Mouse (Mus musculus): ENCODE measurements around the gene Col11a2. TPM values are rescaled to one million over a fixed set of nuclear protein-coding genes. Genes with fewer than 3 reads are reported as not detected.

Col11a2 gene
- polyA plus RNA-seq, 1 experiment from 2014 or later: 0.91 TPM

- ATAC-seq (ENCODE audit: low FRiP score) (no peak), DNase-seq (ENCODE audit: low spot score) (no peak)
- no peak overlapping the region for H3K4me2 ChIP-seq (replicated peaks; ENCODE audit: low read depth, low read length)
- no peak overlapping the region for H3K9ac ChIP-seq (ENCODE audit: low read depth, low read length)
- WGBS: 93% methylated on average over 9 of the region's 9 CpGs
- no peak overlapping the region for H3K4me3 ChIP-seq (ENCODE audit: low read depth, low read length)
- no peak overlapping the region for H3K27ac ChIP-seq (ENCODE audit: low read depth, low read length)
- no peaks in the 10 kb centered on the region for H3K27me3 ChIP-seq (ENCODE audit: control insufficient read depth, insufficient read depth, low read length)
- H3K9me3 ChIP-seq (ENCODE audit: control insufficient read depth, low read length): no peaks in the 10 kb centered on the region
- H3K4me1 ChIP-seq (replicated peaks; ENCODE audit: control insufficient read depth, insufficient read depth, low read length): peaks cover 12% of the 10 kb centered on the region
- H3K36me3 ChIP-seq (ENCODE audit: control insufficient read depth, insufficient read depth, low read length): peaks cover 3% of the 10 kb centered on the region; the same call in 1 of the 2 replicates
Measured at GRCm38 (mm10) chr17:34035517-34035916, 3.7 kb upstream of the Col11a2 start.

GRCm38 (mm10) chr17:34036647-34037046 is 2.6 kb upstream of the Col11a2 start:
- no peak for ATAC-seq (ENCODE audit: low FRiP score)
- Histone ChIP-seq H3K9ac (ENCODE audit: low read depth, low read length) (no peak overlapping the region), H3K4me3 (ENCODE audit: low read depth, low read length) (no peak overlapping the region), H3K4me2 (replicated peaks; ENCODE audit: low read depth, low read length) (no peak overlapping the region), H3K9me3 (ENCODE audit: control insufficient read depth, low read length) (no peaks in the 10 kb centered on the region), H3K36me3 (ENCODE audit: control insufficient read depth, insufficient read depth, low read length) (peaks cover 3% of the 10 kb centered on the region; the same call in 1 of the 2 replicates), H3K4me1 (replicated peaks; ENCODE audit: control insufficient read depth, insufficient read depth, low read length) (peaks cover 13% of the 10 kb centered on the region), H3K27ac (ENCODE audit: low read depth, low read length) (no peak overlapping the region), H3K27me3 (ENCODE audit: control insufficient read depth, insufficient read depth, low read length) (no peaks in the 10 kb centered on the region)
- 79% methylated on average over 10 of the region's 10 CpGs for WGBS
- no peak for DNase-seq (ENCODE audit: low spot score)

- no peak for DNase-seq (ENCODE audit: low spot score)
- Histone ChIP-seq H3K27me3 (ENCODE audit: control insufficient read depth, insufficient read depth, low read length) (no peaks in the 10 kb centered on the region), H3K36me3 (ENCODE audit: control insufficient read depth, insufficient read depth, low read length) (peaks cover 3% of the 10 kb centered on the region; the same call in 1 of the 2 replicates), H3K9ac (ENCODE audit: low read depth, low read length) (no peak overlapping the region), H3K4me3 (ENCODE audit: low read depth, low read length) (no peak overlapping the region), H3K4me1 (replicated peaks; ENCODE audit: control insufficient read depth, insufficient read depth, low read length) (peaks cover 13% of the 10 kb centered on the region), H3K9me3 (ENCODE audit: control insufficient read depth, low read length) (no peaks in the 10 kb centered on the region), H3K4me2 (replicated peaks; ENCODE audit: low read depth, low read length) (no peak overlapping the region), H3K27ac (ENCODE audit: low read depth, low read length) (no peak overlapping the region)
- ATAC-seq (ENCODE audit: low FRiP score): no peak
- WGBS: 94% methylated on average over 7 of the region's 7 CpGs
Measured at GRCm38 (mm10) chr17:34037241-34037640, 2.0 kb upstream of the Col11a2 start.

GRCm38 (mm10) chr17:34038440-34038839 is 797 bp upstream of the Col11a2 start:
- 17% methylated on average over 15 of the region's 21 CpGs for WGBS
- H3K9ac ChIP-seq (ENCODE audit: low read depth, low read length): no peak overlapping the region; the same call in 1 of the 2 replicates
- peaks cover 13% of the 10 kb centered on the region for H3K4me1 ChIP-seq (replicated peaks; ENCODE audit: control insufficient read depth, insufficient read depth, low read length)
- ATAC-seq (ENCODE audit: low FRiP score): peak; percentile 36; the same call in 1 of the 2 replicates
- DNase-seq (ENCODE audit: low spot score): no peak
- H3K27ac ChIP-seq (ENCODE audit: low read depth, low read length): no peak overlapping the region
- no peaks in the 10 kb centered on the region for H3K27me3 ChIP-seq (ENCODE audit: control insufficient read depth, insufficient read depth, low read length)
- peak overlapping the region; percentile 33 for H3K4me2 ChIP-seq (replicated peaks; ENCODE audit: low read depth, low read length)
- H3K36me3 ChIP-seq (ENCODE audit: control insufficient read depth, insufficient read depth, low read length): peaks cover 3% of the 10 kb centered on the region; the same call in 1 of the 2 replicates
- H3K9me3 ChIP-seq (ENCODE audit: control insufficient read depth, low read length): no peaks in the 10 kb centered on the region
- no peak overlapping the region for H3K4me3 ChIP-seq (ENCODE audit: low read depth, low read length)

GRCm38 (mm10) chr17:34039562-34040450 is 569 bp downstream of the Col11a2 start:
- H3K4me3 ChIP-seq (ENCODE audit: low read depth, low read length): no peak overlapping the region
- peak overlapping the region; percentile 33 for H3K4me2 ChIP-seq (replicated peaks; ENCODE audit: low read depth, low read length)
- no peaks in the 10 kb centered on the region; the same call in 1 of the 2 replicates for H3K36me3 ChIP-seq (ENCODE audit: control insufficient read depth, insufficient read depth, low read length)
- H3K4me1 ChIP-seq (replicated peaks; ENCODE audit: control insufficient read depth, insufficient read depth, low read length): peaks cover 13% of the 10 kb centered on the region
- no peaks in the 10 kb centered on the region for H3K27me3 ChIP-seq (ENCODE audit: control insufficient read depth, insufficient read depth, low read length)
- H3K27ac ChIP-seq (ENCODE audit: low read depth, low read length): no peak overlapping the region
- DNase-seq (ENCODE audit: low spot score): no peak
- ATAC-seq (ENCODE audit: low FRiP score): no peak
- WGBS: 31% methylated on average over 17 of the region's 17 CpGs
- no peak overlapping the region; the same call in 1 of the 2 replicates for H3K9ac ChIP-seq (ENCODE audit: low read depth, low read length)
- H3K9me3 ChIP-seq (ENCODE audit: control insufficient read depth, low read length): no peaks in the 10 kb centered on the region

GRCm38 (mm10) chr17:34045941-34046340 is 6.7 kb downstream of the Col11a2 start:
- Histone ChIP-seq H3K4me2 (replicated peaks; ENCODE audit: low read depth, low read length) (no peak overlapping the region), H3K4me3 (ENCODE audit: low read depth, low read length) (no peak overlapping the region), H3K9me3 (ENCODE audit: control insufficient read depth, low read length) (peaks cover 2% of the 10 kb centered on the region; the same call in 1 of the 2 replicates), H3K36me3 (ENCODE audit: control insufficient read depth, insufficient read depth, low read length) (no peaks in the 10 kb centered on the region), H3K9ac (ENCODE audit: low read depth, low read length) (no peak overlapping the region), H3K4me1 (replicated peaks; ENCODE audit: control insufficient read depth, insufficient read depth, low read length) (no peaks in the 10 kb centered on the region), H3K27ac (ENCODE audit: low read depth, low read length) (no peak overlapping the region), H3K27me3 (ENCODE audit: control insufficient read depth, insufficient read depth, low read length) (no peaks in the 10 kb centered on the region)
- 79% methylated on average over 14 of the region's 14 CpGs for WGBS
- DNase-seq (ENCODE audit: low spot score) (no peak), ATAC-seq (ENCODE audit: low FRiP score) (no peak)

GRCm38 (mm10) chr17:34047404-34048050 is 8.3 kb downstream of the Col11a2 start:
- no peak for ATAC-seq (ENCODE audit: low FRiP score)
- WGBS: 96% methylated on average over 5 of the region's 5 CpGs
- H3K9me3 ChIP-seq (ENCODE audit: control insufficient read depth, low read length): peaks cover 2% of the 10 kb centered on the region; the same call in 1 of the 2 replicates
- no peak overlapping the region for H3K4me2 ChIP-seq (replicated peaks; ENCODE audit: low read depth, low read length)
- H3K9ac ChIP-seq (ENCODE audit: low read depth, low read length): no peak overlapping the region
- no peaks in the 10 kb centered on the region for H3K4me1 ChIP-seq (replicated peaks; ENCODE audit: control insufficient read depth, insufficient read depth, low read length)
- H3K27ac ChIP-seq (ENCODE audit: low read depth, low read length): no peak overlapping the region
- no peaks in the 10 kb centered on the region for H3K36me3 ChIP-seq (ENCODE audit: control insufficient read depth, insufficient read depth, low read length)
- H3K4me3 ChIP-seq (ENCODE audit: low read depth, low read length): no peak overlapping the region
- no peak for DNase-seq (ENCODE audit: low spot score)
- H3K27me3 ChIP-seq (ENCODE audit: control insufficient read depth, insufficient read depth, low read length): no peaks in the 10 kb centered on the region

GRCm38 (mm10) chr17:34057224-34057623 is 18.0 kb downstream of the Col11a2 start:
- DNase-seq (ENCODE audit: low spot score): no peak
- Histone ChIP-seq H3K4me2 (replicated peaks; ENCODE audit: low read depth, low read length) (no peak overlapping the region), H3K9ac (ENCODE audit: low read depth, low read length) (no peak overlapping the region), H3K27ac (ENCODE audit: low read depth, low read length) (no peak overlapping the region), H3K27me3 (ENCODE audit: control insufficient read depth, insufficient read depth, low read length) (no peaks in the 10 kb centered on the region), H3K36me3 (ENCODE audit: control insufficient read depth, insufficient read depth, low read length) (no peaks in the 10 kb centered on the region), H3K4me3 (ENCODE audit: low read depth, low read length) (no peak overlapping the region), H3K4me1 (replicated peaks; ENCODE audit: control insufficient read depth, insufficient read depth, low read length) (no peaks in the 10 kb centered on the region), H3K9me3 (ENCODE audit: control insufficient read depth, low read length) (no peaks in the 10 kb centered on the region)
- no peak for ATAC-seq (ENCODE audit: low FRiP score)
- WGBS: 77% methylated on average over 7 of the region's 7 CpGs

All from hindbrain, embryonic 11.5 days (tissue).